Mouse (Mus musculus): ENCODE results near the gene Egfl8. TPM values are rescaled to one million over a fixed set of nuclear protein-coding genes. Genes with fewer than 3 reads are reported as not detected.

Gene Egfl8
- polyA plus RNA-seq (2012; rRNA removed) (0.39 and 0.40 TPM in 2 replicates), polyA plus RNA-seq (2014; fragmentation: Nextera tagmentation; extraction: Ambion mirVana) (0.10 and 0.27 TPM in 2 replicates)

DNA sequence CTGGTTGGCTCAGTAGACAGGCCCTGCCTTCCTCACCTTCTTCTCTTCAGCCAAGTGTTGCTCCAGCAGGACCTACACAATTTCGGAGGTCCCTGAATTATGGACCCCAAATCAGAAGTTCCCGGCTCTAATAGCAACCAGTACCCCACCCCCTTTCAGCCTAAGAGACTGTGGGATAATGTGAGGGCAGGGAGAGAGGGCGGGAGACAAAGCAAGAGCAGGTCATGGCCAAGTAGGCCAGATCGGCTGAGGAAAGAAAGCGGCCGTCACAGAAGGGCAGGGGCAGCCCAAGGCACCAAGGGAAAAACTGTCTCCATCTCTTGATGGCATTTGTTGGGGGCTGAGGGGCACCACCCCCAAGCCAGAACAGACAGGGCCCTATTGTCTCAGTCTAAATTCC is at the start of gene Egfl8:
Gene Egfl8 (minus strand): TSS at position 101 of the 400 bp plus-strand sequence.
- TF ChIP-seq CTCF (IDR thresholded peaks at IDR 0.05; ENCODE audit: low read depth) (no peak), EP300 (IDR thresholded peaks at IDR 0.05; ENCODE audit: low read depth) (no peak)
- no peaks in the 10 kb centered on the region; a peak in 1 of 4 replicates for H3K4me1 ChIP-seq (replicated peaks; ENCODE audit: control insufficient read depth in 2 of 2, insufficient read depth in 2 of 2, low read length in 1 of 2)
- H3K4me2 ChIP-seq (ENCODE audit: low read depth) = no peak within 1 kb of the TSS
- no peaks in the 10 kb centered on the region for H3K27me3 ChIP-seq (ENCODE audit: control insufficient read depth, insufficient read depth, low read length)
- H3K27ac ChIP-seq = no peak within 1 kb of the TSS
- H3K36me3 ChIP-seq (replicated peaks; ENCODE audit: control insufficient read depth, insufficient read depth, low read depth) = peaks cover 3% of the 10 kb centered on the region; the same call in 1 of the 2 replicates
- no peak for DNase-seq (ENCODE audit: low read depth in 3 of 3, low spot score in 3 of 3)
- ATAC-seq (ENCODE audit: insufficient read depth) = no peak
- WGBS (ENCODE audit: insufficient replicate concordance) = 72% methylated on average over 6 of the region's 6 CpGs
- H3K9me3 ChIP-seq (ENCODE audit: control insufficient read depth, low read length) = no peaks in the 10 kb centered on the region
- no peak within 1 kb of the TSS for H3K9ac ChIP-seq (replicated peaks)
- no peak within 1 kb of the TSS for H3K4me3 ChIP-seq (ENCODE audit: insufficient read depth in 1 of 2, low read depth in 2 of 2, low read length in 2 of 2)

DNA sequence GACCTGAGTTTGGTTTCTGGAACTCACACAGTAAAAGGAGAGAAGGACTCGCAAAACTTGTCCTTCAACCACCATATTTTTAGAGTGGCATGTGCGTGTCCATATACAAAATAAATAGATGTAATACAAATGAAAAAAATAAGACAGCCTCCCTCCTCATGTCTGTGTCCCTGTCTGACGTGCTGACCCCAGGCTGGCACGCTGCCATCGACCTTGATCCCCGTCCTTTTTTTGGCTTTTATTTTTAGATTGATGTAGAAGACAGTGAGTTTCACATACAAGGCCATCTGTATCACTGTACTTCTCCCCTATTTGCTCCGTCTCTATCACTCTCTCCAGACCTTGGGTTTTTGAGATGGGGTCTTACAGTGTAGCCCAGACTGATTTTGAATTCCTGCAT is 48.7 kb upstream of the Egfl8 start:
- Histone ChIP-seq H3K4me1 (replicated peaks; ENCODE audit: control insufficient read depth in 2 of 2, insufficient read depth in 2 of 2, low read length in 1 of 2) (no peaks in the 10 kb centered on the region), H3K9me3 (ENCODE audit: control insufficient read depth, low read length) (no peaks in the 10 kb centered on the region), H3K27me3 (ENCODE audit: control insufficient read depth, insufficient read depth, low read length) (peaks cover 16% of the 10 kb centered on the region), H3K4me2 (ENCODE audit: low read depth) (no peak overlapping the region), H3K36me3 (replicated peaks; ENCODE audit: control insufficient read depth, insufficient read depth, low read depth) (no peaks in the 10 kb centered on the region), H3K4me3 (ENCODE audit: insufficient read depth in 1 of 2, low read depth in 2 of 2, low read length in 2 of 2) (no peak overlapping the region), H3K9ac (replicated peaks) (no peak overlapping the region), H3K27ac (no peak overlapping the region)
- DNase-seq (ENCODE audit: low read depth in 3 of 3, low spot score in 3 of 3) = no peak
- ATAC-seq (ENCODE audit: insufficient read depth) = no peak
- WGBS (ENCODE audit: insufficient replicate concordance) = 60% methylated on average over 7 of the region's 7 CpGs
- TF ChIP-seq EP300 (IDR thresholded peaks at IDR 0.05; ENCODE audit: low read depth) (no peak), CTCF (IDR thresholded peaks at IDR 0.05; ENCODE audit: low read depth) (no peak)

DNA sequence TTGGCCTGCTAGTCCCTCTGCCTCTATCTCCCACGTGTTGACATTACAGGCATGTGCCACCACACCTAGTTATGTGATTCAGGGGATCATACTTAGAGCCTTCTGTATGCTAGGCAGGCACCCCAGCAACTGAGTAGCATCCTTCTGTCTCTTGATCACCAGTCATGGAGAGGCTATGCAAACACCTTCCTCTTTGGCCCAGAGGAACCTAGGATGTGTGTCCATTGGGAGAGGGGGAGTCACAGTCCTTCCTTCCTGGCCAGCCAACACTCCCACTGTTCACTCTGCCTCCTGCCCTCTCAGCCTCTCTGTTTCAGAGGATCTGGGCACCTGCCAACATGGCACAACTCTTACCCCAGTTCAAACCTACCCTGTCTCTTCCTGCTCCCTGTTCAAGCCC is 47.8 kb upstream of the Egfl8 start:
- DNase-seq (ENCODE audit: low read depth in 3 of 3, low spot score in 3 of 3) = no peak
- Histone ChIP-seq H3K4me1 (replicated peaks; ENCODE audit: control insufficient read depth in 2 of 2, insufficient read depth in 2 of 2, low read length in 1 of 2) (no peaks in the 10 kb centered on the region), H3K9me3 (ENCODE audit: control insufficient read depth, low read length) (no peaks in the 10 kb centered on the region), H3K4me2 (ENCODE audit: low read depth) (no peak overlapping the region), H3K36me3 (replicated peaks; ENCODE audit: control insufficient read depth, insufficient read depth, low read depth) (no peaks in the 10 kb centered on the region), H3K9ac (replicated peaks) (no peak overlapping the region), H3K4me3 (ENCODE audit: insufficient read depth in 1 of 2, low read depth in 2 of 2, low read length in 2 of 2) (no peak overlapping the region), H3K27me3 (ENCODE audit: control insufficient read depth, insufficient read depth, low read length) (peaks cover 16% of the 10 kb centered on the region), H3K27ac (no peak overlapping the region)
- ATAC-seq (ENCODE audit: insufficient read depth) = no peak
- no peak for TF ChIP-seq CTCF (IDR thresholded peaks at IDR 0.05; ENCODE audit: low read depth)
- WGBS (ENCODE audit: insufficient replicate concordance) = 36% methylated on average over 1 of the region's 1 CpGs

DNA sequence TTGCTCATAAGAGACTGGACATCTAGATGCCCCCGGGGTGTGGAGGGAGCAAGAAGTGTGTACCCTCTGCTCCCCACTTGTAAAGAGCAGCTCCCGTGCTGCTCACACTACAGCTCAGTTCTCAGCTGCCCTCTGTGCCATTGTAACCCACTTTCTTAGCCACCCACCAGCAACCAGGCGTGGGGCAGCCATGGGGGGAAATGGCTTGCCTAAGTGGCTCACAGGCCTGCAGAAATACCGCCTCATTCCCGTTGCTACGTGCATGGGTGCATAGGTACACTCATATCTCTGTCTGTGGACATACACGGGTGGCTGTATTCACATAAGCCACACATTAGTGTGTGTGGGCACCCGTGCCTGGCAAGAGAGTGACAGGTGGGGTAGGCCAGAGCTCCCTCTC is 47.2 kb upstream of the Egfl8 start:
- Histone ChIP-seq H3K27ac (no peak overlapping the region), H3K4me1 (replicated peaks; ENCODE audit: control insufficient read depth in 2 of 2, insufficient read depth in 2 of 2, low read length in 1 of 2) (no peaks in the 10 kb centered on the region), H3K4me3 (ENCODE audit: insufficient read depth in 1 of 2, low read depth in 2 of 2, low read length in 2 of 2) (no peak overlapping the region), H3K4me2 (ENCODE audit: low read depth) (no peak overlapping the region), H3K9ac (replicated peaks) (no peak overlapping the region), H3K36me3 (replicated peaks; ENCODE audit: control insufficient read depth, insufficient read depth, low read depth) (no peaks in the 10 kb centered on the region), H3K27me3 (ENCODE audit: control insufficient read depth, insufficient read depth, low read length) (peaks cover 16% of the 10 kb centered on the region), H3K9me3 (ENCODE audit: control insufficient read depth, low read length) (no peaks in the 10 kb centered on the region)
- DNase-seq (ENCODE audit: low read depth in 3 of 3, low spot score in 3 of 3) (no peak), ATAC-seq (ENCODE audit: insufficient read depth) (no peak)
- TF ChIP-seq CTCF (IDR thresholded peaks at IDR 0.05; ENCODE audit: low read depth) = no peak
- TF ChIP-seq EP300 (IDR thresholded peaks at IDR 0.05; ENCODE audit: low read depth) = no peak
- whole genome bisulfite sequencing (ENCODE audit: insufficient replicate concordance) = 59% methylated on average over 8 of the region's 8 CpGs

DNA sequence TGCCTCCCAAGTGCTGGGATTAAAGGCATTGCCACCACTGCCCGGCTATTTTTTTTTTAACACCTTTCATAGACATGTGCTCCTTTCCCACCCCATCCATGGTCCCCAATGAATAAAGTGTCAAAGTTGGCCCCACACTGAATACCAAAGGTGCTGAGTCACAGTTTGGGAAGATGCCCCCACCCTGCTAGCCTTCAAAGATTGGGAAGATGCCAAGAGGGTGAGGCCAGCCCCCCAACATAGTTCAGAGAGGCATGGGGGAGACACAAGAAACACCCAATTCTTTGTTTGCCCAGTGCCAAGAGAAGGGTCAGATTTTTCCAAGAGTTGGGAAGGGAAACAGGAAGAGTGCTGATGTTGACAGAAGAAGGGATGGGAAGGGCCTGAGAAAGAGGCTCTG is 46.7 kb upstream of the Egfl8 start:
- H3K4me1 ChIP-seq (replicated peaks; ENCODE audit: control insufficient read depth in 2 of 2, insufficient read depth in 2 of 2, low read length in 1 of 2) = no peaks in the 10 kb centered on the region
- no peaks in the 10 kb centered on the region for H3K9me3 ChIP-seq (ENCODE audit: control insufficient read depth, low read length)
- TF ChIP-seq EP300 (IDR thresholded peaks at IDR 0.05; ENCODE audit: low read depth) (no peak), CTCF (IDR thresholded peaks at IDR 0.05; ENCODE audit: low read depth) (no peak)
- H3K9ac ChIP-seq (replicated peaks) = no peak overlapping the region
- no peak overlapping the region for H3K4me2 ChIP-seq (ENCODE audit: low read depth)
- WGBS (ENCODE audit: insufficient replicate concordance) = 64% methylated on average over 1 of the region's 1 CpGs
- H3K27ac ChIP-seq = no peak overlapping the region
- no peak for DNase-seq (ENCODE audit: low read depth in 3 of 3, low spot score in 3 of 3)
- ATAC-seq (ENCODE audit: insufficient read depth) = no peak
- H3K36me3 ChIP-seq (replicated peaks; ENCODE audit: control insufficient read depth, insufficient read depth, low read depth) = no peaks in the 10 kb centered on the region
- peaks cover 17% of the 10 kb centered on the region for H3K27me3 ChIP-seq (ENCODE audit: control insufficient read depth, insufficient read depth, low read length)
- no peak overlapping the region for H3K4me3 ChIP-seq (ENCODE audit: insufficient read depth in 1 of 2, low read depth in 2 of 2, low read length in 2 of 2)

Data from liver, embryonic 14.5 days (tissue).